Mouse (Mus musculus) spleen, adult 2 months (tissue): ENCODE measurements at regions not wholly inside any gene's neighbourhood (a gene's known extent, or its start where the extent isn't known, plus 50 kb on each side); places are given as distances from the start of the nearest gene placed in this dataset.

Source experiments
- CTCF ChIP-seq: fragments of 200-500 bp; IDR thresholded peaks from 2 replicates; pipeline ENCODE4 v1.5.1; 2011; ENCODE audit warnings: mild to moderate bottlenecking, inconsistent platforms; ENCODE audit not compliant: insufficient read depth, insufficient read length, insufficient replicate concordance; ENCODE audit errors: extremely low read depth
- POLR2A ChIP-seq: fragments of 200-500 bp; IDR thresholded peaks from 2 replicates; pipeline ENCODE4 v1.6.1; 2011; ENCODE audit warnings: low read depth, low read length, inconsistent platforms

DNA sequence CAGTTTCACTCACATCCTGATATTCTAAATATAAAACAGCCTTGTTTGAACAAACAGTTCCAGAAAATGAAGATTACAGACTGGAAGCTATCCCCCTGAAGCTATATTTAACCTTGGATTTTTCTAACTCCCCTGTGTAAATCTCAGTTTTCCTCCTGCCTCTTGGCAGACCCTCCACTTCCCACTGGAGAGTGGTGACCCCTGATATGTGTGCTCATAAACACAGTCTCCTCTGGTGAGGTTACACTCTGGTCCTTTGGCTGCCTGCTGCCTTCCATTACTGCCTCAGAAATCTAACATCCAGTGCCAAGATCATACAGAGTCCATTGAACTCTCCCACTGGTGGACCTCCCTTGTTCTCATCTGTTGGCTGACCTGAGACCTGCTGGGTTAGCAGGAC lies 610.8 kb downstream of the Hs3st4 start:
- TF ChIP-seq POLR2A (no peak), CTCF (no peak)
